Mouse (Mus musculus): ENCODE measurements at regions not wholly inside any gene's neighbourhood (a gene's known extent, or its start where the extent isn't known, plus 50 kb on each side); places are given as distances from the start of the nearest gene placed in this dataset.
"Not testable (repeated sequence)": the region's sequence is repeated elsewhere in the genome, so short reads cannot be mapped to it uniquely, and the experiment has no call there.

- H3K9me3 ChIP-seq; H3K27ac ChIP-seq; ATAC-seq (replicated peaks); H3K4me3 ChIP-seq; H3K4me2 ChIP-seq; H3K27me3 ChIP-seq (replicated peaks); H3K36me3 ChIP-seq (replicated peaks); H3K9ac ChIP-seq: not testable (repeated sequence)
- peaks cover 13% of the 10 kb centered on the region for H3K4me1 ChIP-seq
- 86% methylated on average over 2 of the region's 2 CpGs for WGBS
These were observed 58.7 kb upstream of the Srd5a3 start for GRCm38 (mm10) chr5:76081379-76081778.

GRCm38 (mm10) chr5:76080429-76080828 lies 59.6 kb upstream of the Srd5a3 start:
- ATAC-seq (replicated peaks): peak; percentile 67
- Histone ChIP-seq H3K27me3 (replicated peaks) (no peaks in the 10 kb centered on the region), H3K4me1 (peaks cover 15% of the 10 kb centered on the region), H3K4me3 (no peak overlapping the region), H3K36me3 (replicated peaks) (no peaks in the 10 kb centered on the region), H3K9me3 (no peaks in the 10 kb centered on the region), H3K27ac (no peak overlapping the region), H3K4me2 (no peak overlapping the region), H3K9ac (no peak overlapping the region)
- WGBS: 26% methylated on average over 8 of the region's 8 CpGs

GRCm38 (mm10) chr5:76079204-76080025 lies 60.7 kb upstream of the Srd5a3 start:
- ATAC-seq (replicated peaks): 0 out of 2 replicates have a peak, but pooled peaks have one; percentile 42
- Histone ChIP-seq H3K27me3 (replicated peaks) (no peaks in the 10 kb centered on the region), H3K4me3 (no peak overlapping the region), H3K9ac (no peak overlapping the region), H3K4me1 (peaks cover 20% of the 10 kb centered on the region), H3K4me2 (no peak overlapping the region), H3K27ac (peak overlapping the region; percentile 45), H3K36me3 (replicated peaks) (no peaks in the 10 kb centered on the region), H3K9me3 (no peaks in the 10 kb centered on the region)
- WGBS: 49% methylated on average over 11 of the region's 11 CpGs

- Histone ChIP-seq H3K9ac (no peak overlapping the region), H3K9me3 (no peaks in the 10 kb centered on the region), H3K27ac (no peak overlapping the region), H3K36me3 (replicated peaks) (no peaks in the 10 kb centered on the region), H3K4me3 (no peak overlapping the region), H3K27me3 (replicated peaks) (no peaks in the 10 kb centered on the region), H3K4me1 (peaks cover 20% of the 10 kb centered on the region), H3K4me2 (no peak overlapping the region)
- no peak for ATAC-seq (replicated peaks)
- 91% methylated on average over 1 of the region's 1 CpGs for WGBS
These were observed 61.6 kb upstream of the Srd5a3 start for GRCm38 (mm10) chr5:76078485-76078884.

GRCm38 (mm10) chr5:76076283-76076682 lies 63.8 kb upstream of the Srd5a3 start:
- no peak overlapping the region for H3K4me2 ChIP-seq
- H3K9me3 ChIP-seq: no peaks in the 10 kb centered on the region
- peaks cover 20% of the 10 kb centered on the region for H3K4me1 ChIP-seq
- WGBS: 90% methylated on average over 7 of the region's 7 CpGs
- ATAC-seq (replicated peaks): no peak
- no peaks in the 10 kb centered on the region for H3K27me3 ChIP-seq (replicated peaks)
- H3K9ac ChIP-seq: no peak overlapping the region
- H3K4me3 ChIP-seq: no peak overlapping the region
- H3K36me3 ChIP-seq (replicated peaks): no peaks in the 10 kb centered on the region
- no peak overlapping the region for H3K27ac ChIP-seq

- H3K27ac ChIP-seq: no peak overlapping the region
- H3K4me3 ChIP-seq: no peak overlapping the region
- H3K4me2 ChIP-seq: 0 out of 2 replicates have a peak overlapping the region, but pooled peaks have one; percentile 7
- no peak for ATAC-seq (replicated peaks)
- peaks cover 18% of the 10 kb centered on the region for H3K4me1 ChIP-seq
- H3K9me3 ChIP-seq: no peaks in the 10 kb centered on the region
- no peak overlapping the region for H3K9ac ChIP-seq
- no peaks in the 10 kb centered on the region for H3K36me3 ChIP-seq (replicated peaks)
- WGBS: 19% methylated on average over 8 of the region's 8 CpGs
- no peaks in the 10 kb centered on the region for H3K27me3 ChIP-seq (replicated peaks)
These were observed 64.7 kb upstream of the Srd5a3 start for GRCm38 (mm10) chr5:76075401-76075800.

GRCm38 (mm10) chr5:76067881-76068280 lies 72.2 kb upstream of the Srd5a3 start:
- Histone ChIP-seq H3K36me3 (replicated peaks) (no peaks in the 10 kb centered on the region), H3K9me3 (no peaks in the 10 kb centered on the region), H3K4me3 (no peak overlapping the region), H3K4me2 (no peak overlapping the region), H3K27me3 (replicated peaks) (no peaks in the 10 kb centered on the region), H3K4me1 (no peaks in the 10 kb centered on the region), H3K27ac (no peak overlapping the region), H3K9ac (no peak overlapping the region)
- 57% methylated on average over 3 of the region's 3 CpGs for WGBS
- ATAC-seq (replicated peaks): no peak

GRCm38 (mm10) chr5:76067231-76067630 lies 72.8 kb upstream of the Srd5a3 start:
- Histone ChIP-seq H3K4me2 (no peak overlapping the region), H3K9ac (no peak overlapping the region), H3K27me3 (replicated peaks) (no peaks in the 10 kb centered on the region), H3K36me3 (replicated peaks) (no peaks in the 10 kb centered on the region), H3K9me3 (no peaks in the 10 kb centered on the region), H3K4me1 (no peaks in the 10 kb centered on the region), H3K27ac (no peak overlapping the region), H3K4me3 (no peak overlapping the region)
- ATAC-seq (replicated peaks): no peak
- 70% methylated on average over 10 of the region's 10 CpGs for WGBS

- Histone ChIP-seq H3K4me2 (no peak overlapping the region), H3K27ac (no peak overlapping the region), H3K9ac (no peak overlapping the region), H3K27me3 (replicated peaks) (no peaks in the 10 kb centered on the region), H3K4me1 (no peaks in the 10 kb centered on the region), H3K4me3 (no peak overlapping the region), H3K9me3 (no peaks in the 10 kb centered on the region), H3K36me3 (replicated peaks) (no peaks in the 10 kb centered on the region)
- WGBS: 70% methylated on average over 4 of the region's 4 CpGs
- no peak for ATAC-seq (replicated peaks)
These were observed 74.3 kb upstream of the Srd5a3 start for GRCm38 (mm10) chr5:76065789-76066188.

- 75% methylated on average over 6 of the region's 6 CpGs for WGBS
These were observed 74.8 kb upstream of the Srd5a3 start for GRCm38 (mm10) chr5:76065227-76065626.

GRCm38 (mm10) chr5:76064686-76065085 lies 75.4 kb upstream of the Srd5a3 start:
- no peak overlapping the region for H3K4me3 ChIP-seq
- H3K27ac ChIP-seq: no peak overlapping the region
- no peaks in the 10 kb centered on the region for H3K4me1 ChIP-seq
- no peak overlapping the region for H3K9ac ChIP-seq
- no peak overlapping the region for H3K4me2 ChIP-seq
- WGBS: 79% methylated on average over 5 of the region's 5 CpGs
- no peak for ATAC-seq (replicated peaks)
- no peaks in the 10 kb centered on the region for H3K27me3 ChIP-seq (replicated peaks)
- H3K36me3 ChIP-seq (replicated peaks): no peaks in the 10 kb centered on the region
- no peaks in the 10 kb centered on the region for H3K9me3 ChIP-seq

More at GRCm38 (mm10) chr5:76065227-76065626, 74.8 kb upstream of the Srd5a3 start:
- Histone ChIP-seq H3K9ac (no peak overlapping the region), H3K4me2 (no peak overlapping the region), H3K27me3 (replicated peaks) (no peaks in the 10 kb centered on the region), H3K27ac (no peak overlapping the region), H3K36me3 (replicated peaks) (no peaks in the 10 kb centered on the region), H3K4me3 (no peak overlapping the region), H3K9me3 (no peaks in the 10 kb centered on the region), H3K4me1 (no peaks in the 10 kb centered on the region)
- ATAC-seq (replicated peaks): no peak

- no peaks in the 10 kb centered on the region for H3K4me1 ChIP-seq
- no peaks in the 10 kb centered on the region for H3K9me3 ChIP-seq
- H3K4me2 ChIP-seq: no peak overlapping the region
- H3K36me3 ChIP-seq (replicated peaks): no peaks in the 10 kb centered on the region
- no peaks in the 10 kb centered on the region for H3K27me3 ChIP-seq (replicated peaks)
- no peak for ATAC-seq (replicated peaks)
- no peak overlapping the region for H3K27ac ChIP-seq
- 64% methylated on average over 6 of the region's 6 CpGs for WGBS
- H3K9ac ChIP-seq: no peak overlapping the region
- no peak overlapping the region for H3K4me3 ChIP-seq
These were observed 76.6 kb upstream of the Srd5a3 start for GRCm38 (mm10) chr5:76063473-76063872.

- no peak for ATAC-seq (replicated peaks)
- WGBS: 83% methylated on average over 7 of the region's 7 CpGs
- Histone ChIP-seq H3K9ac (no peak overlapping the region), H3K9me3 (no peaks in the 10 kb centered on the region), H3K27me3 (replicated peaks) (no peaks in the 10 kb centered on the region), H3K4me3 (no peak overlapping the region), H3K36me3 (replicated peaks) (no peaks in the 10 kb centered on the region), H3K27ac (no peak overlapping the region), H3K4me2 (no peak overlapping the region), H3K4me1 (no peaks in the 10 kb centered on the region)
These were observed 79.8 kb upstream of the Kdr start for GRCm38 (mm10) chr5:76058011-76058410.
